Mouse (Mus musculus): ENCODE data around the gene Dusp5.

GRCm38 (mm10) chr19:53556841-53557240 is 27.9 kb downstream of the Dusp5 start:
- no peak for TF ChIP-seq CTCF (IDR thresholded peaks at IDR 0.05; ENCODE audit: borderline replicate concordance, control insufficient read depth, extremely low read depth, insufficient read depth, low read length, poor library complexity)
- no peak for TF ChIP-seq POLR2A (IDR thresholded peaks at IDR 0.05; ENCODE audit: control insufficient read depth, extremely low read depth, insufficient read depth, low read length, poor library complexity)

All from thymus, adult 2 months (tissue).